Mouse (Mus musculus) gastrocnemius, adult 8-10 months (tissue): Measurements from ENCODE around the gene Agpat3. TPM values are rescaled to one million over a fixed set of nuclear protein-coding genes. Genes with fewer than 3 reads are reported as not detected.
"Not testable (repeated sequence)": the region's sequence is repeated elsewhere in the genome, so short reads cannot be mapped to it uniquely, and the experiment has no call there.

Source experiments
- DNase-seq, 2 experiments: peaks; one replicate each; pipeline ENCODE4 v3.0.0; 2022; ENCODE audit warnings: low spot score in 2 of 2
- total RNA-seq, 4 experiments: library from RNA; stranded (reverse); gene quantifications; 2 replicates each; pipeline ENCODE4 v1.2.4; 2022

Agpat3 gene
- total RNA-seq, 4 experiments from 2014 or later: 107 to 126 (median 122) TPM

DNA sequence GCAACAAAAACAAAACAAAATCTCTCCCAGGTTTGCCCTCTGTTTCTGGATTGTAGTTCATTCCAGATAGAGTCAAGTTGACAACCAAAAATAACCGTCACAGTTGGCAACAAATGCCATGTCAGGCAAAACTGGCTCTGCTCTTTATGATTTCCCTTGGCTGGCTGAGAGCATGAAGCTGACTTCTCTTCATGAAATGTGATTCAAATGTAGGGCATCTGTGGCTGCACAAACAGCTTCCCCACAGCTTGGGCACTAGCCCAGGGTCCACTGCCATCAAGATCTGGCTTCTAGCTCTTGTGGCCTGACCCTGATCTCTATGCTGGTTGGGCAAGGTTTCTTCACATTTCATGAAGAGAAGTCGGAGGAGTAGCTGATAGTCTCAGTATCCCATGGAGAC is 9.7 kb upstream of the Agpat3 start:
- DNase-seq: peak; percentile 28 to 65

DNA sequence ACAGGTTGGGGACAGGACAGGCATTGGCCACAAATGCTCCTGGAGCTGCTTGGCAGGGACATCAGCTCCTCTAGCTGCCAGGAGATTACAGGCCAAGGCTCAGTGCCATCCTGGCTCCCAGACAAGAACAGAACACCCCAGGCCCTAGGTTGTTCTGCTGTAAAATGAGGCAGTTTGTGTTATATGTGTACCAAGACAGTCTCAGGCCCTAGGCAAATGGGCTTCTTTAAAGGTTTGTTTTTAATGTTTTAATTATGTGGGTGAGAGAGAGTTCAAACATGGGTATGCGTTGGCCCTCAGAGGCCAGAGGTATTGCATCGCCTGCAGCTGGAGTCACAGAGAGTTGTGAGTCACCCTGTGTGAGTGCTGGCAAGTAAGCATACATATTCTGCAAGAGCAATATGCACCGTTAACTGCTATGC is 8.0 kb upstream of the Agpat3 start:
- DNase-seq: no peak

DNA sequence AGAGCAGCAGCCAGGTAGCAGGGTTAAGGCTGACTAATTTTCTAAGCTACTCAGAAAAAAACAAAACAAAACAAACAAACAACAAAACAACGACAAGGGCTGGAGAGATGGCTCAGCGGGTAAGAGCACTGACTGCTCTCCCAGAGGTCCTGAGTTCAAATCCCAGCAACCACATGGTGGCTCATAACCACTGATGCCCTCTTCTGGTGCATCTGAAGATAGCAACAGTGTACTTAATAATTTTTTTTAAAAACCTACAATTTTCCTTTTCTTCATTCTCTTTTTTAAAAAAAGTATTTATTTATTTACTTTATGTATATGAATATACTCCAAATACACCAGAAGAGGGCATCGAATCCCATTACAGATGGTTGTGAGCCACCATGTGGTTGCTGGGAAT is 6.7 kb upstream of the Agpat3 start:
- DNase-seq: not testable (repeated sequence)

DNA sequence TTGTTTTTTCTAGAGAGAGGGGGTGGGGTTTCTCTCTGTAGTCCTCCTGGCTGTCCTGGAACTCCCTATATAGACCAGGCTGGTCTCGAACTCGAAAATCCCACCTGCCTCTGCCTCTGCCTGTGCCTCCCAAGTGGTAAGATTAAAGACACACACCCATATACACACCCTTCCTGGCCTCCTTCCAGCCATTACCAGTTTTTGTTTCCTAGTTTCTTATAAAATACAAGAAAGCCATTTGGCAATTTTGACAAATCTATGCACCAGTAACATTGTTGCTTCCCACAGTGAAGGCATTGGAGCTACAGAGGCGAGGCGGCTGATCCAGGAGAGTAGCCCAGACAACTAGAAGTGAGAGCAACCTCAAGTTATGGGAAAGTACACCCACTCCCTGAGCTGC is 6.0 kb upstream of the Agpat3 start:
- no peak for DNase-seq

DNA sequence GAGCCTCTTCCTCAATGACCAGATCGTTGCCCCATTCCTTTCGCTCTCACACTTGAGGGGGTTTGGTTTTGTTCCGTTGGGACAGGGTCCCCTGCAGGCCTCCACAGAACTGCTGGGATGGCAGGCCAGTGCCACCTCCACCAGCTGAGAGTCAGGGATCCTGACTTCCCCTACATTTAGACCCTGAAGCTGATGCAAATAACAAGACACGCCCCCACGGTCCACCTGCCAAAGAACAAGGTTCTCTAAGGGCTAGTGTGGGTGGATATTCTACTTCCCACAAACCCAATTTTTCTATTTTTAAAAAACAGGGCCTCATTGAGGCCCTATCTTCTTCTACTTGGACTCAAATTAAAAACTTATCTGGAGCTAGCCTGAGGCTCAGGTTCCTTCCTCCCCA is 5.5 kb upstream of the Agpat3 start:
- DNase-seq: no peak

DNA sequence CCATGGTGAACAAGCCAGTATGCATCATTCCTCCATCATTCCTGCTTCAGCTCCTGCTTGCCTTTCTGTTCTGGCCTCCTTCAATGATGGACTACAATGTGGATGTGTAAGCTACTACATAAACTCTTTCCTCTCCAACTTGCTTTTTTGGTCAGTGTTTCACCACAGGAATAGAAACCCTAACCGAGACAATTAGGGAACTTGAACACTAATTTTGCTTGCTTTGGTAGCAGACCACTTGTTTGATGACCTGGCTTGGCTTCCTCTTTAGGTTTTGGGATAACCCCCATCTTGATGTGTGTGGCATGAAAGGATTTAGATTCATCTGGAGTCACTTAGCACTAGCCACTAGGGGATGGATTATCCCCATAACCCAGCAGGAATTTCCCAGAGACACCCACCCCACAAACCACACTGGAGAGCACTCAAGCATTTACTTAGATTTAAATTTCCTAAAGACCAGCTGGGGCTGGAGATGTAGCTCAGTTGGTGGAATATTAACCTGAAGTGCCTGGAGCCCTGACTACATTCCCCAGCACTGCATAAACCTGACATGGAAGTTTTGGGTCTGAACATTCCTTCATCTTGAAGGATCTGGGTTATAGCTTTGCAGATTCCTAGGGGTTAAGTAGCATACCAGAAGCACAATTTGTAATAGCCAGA is 3.8 kb upstream of the Agpat3 start:
- no peak for DNase-seq

DNA sequence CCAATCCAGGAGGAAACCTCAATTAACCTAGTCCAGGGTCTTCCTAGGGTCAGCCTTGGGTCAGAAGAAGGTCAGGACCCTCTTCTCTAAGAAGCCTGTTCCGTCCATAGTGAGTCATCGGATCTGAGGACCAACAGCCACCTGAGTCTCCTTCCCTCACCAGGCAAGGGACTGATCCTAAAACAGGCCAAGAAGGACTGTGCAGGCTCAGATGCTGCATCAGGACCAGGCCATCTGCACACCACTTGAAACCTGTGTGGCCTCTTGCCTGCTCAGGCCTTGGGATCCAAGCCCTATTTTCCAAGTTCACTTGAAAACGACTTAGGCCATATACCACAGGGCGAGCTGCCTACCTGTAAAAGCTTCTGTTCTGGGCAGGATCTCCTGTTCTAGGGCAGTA is 907 bp upstream of the Agpat3 start:
- no peak for DNase-seq

DNA sequence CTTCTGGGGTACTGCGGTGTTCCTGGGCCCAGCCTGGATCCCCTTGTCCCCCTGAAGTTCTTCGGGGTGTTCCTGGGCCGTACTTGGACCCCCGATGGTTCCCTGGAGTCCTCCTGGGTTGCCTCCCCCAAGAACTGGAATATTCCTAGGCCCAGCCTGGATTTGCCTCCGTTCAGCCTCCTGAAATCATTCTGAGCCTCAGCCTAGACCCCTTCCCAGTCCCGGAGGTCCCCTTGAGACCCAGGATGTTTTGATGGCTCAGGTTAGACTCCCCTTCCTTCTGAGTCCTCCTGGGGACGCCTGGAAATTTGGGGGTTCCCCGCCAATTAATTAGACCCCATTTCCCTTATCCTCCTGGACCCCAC is 359 bp upstream of the Agpat3 start:
- no peak for DNase-seq

DNA sequence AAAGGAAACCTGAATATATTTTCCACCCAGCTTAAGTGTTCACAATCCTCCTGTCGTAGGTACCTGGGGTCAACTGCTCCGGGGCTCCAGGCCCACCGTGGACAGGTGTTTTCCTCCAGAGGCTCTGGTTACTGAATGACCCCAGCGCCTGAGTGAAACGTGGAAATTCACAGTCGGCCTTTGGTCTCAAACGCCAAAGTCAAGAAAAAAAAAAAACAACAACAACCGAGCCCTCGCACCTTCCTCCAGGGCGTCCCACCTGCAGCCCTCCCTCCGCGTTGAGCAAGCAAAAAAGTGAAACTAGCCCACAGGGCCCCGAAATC is 764 bp downstream of the Agpat3 start:
- no peak for DNase-seq

DNA sequence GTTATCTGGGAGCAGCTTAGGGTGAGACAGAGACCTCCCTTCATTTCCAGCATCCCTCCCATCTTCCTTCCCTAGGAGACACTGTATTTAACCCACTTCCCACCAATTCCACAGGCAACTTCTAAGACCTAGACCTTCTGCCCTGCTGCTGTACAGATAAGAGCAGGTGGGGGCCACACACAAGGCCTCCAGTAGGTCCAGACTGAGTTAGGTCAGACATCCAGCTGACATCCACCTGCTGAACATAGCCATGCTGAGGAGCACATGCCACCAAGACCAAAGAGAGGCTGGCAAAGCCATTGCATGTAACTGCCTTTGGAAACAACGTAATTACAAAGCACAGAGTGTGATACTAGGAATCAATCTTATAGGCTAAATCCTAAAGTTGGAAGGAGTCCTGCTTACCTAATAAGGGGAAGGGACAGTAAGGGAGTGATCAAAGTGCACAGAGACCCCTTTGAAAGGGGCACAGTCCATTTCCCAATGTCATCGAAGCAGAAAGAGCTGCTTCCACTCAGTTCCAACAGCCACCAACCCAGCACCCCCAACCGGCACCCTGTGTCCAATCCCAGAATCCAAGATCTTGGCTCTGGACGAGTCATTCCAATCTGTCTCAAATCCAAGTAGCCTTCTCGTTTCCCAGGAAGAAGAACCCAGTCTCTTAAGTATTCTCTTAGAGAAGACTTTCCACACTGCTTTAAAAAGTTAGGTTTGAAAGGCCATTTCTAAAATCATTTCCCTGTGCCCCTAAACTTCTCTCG is 1.3 kb downstream of the Agpat3 start:
- no peak for DNase-seq

DNA sequence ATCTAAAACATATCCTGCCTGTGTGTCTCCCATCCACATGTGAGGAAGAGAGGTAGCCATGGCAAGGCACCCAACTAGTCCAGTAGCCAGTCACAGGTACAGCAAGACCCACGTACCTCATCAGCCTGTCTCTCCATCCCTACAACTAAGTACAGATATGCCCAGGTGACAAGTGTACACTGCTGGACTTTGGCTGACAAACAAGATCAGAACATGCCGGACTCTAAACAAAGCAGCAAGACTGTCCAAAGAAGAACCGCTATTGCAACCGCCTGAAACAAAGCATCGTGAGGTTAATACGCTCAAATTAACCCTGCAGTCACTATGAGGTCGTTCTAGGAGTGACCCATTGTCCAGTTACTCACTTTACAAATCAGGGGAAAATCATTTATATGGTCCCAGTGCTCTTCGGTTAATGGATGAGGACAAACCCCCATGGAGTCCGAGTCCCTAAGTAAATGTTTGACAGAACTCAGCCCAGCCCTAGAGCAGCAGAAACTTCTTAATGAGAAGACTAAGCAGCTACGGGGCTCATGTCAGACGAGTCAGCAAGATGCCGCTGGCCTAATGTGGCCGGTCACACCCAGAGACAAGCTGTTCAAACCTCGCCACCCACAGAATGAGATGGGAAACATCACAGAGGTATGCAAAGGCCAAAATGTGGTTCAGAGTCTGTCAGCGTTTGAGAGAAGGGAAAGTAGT is 2.7 kb downstream of the Agpat3 start:
- DNase-seq: no peak

DNA sequence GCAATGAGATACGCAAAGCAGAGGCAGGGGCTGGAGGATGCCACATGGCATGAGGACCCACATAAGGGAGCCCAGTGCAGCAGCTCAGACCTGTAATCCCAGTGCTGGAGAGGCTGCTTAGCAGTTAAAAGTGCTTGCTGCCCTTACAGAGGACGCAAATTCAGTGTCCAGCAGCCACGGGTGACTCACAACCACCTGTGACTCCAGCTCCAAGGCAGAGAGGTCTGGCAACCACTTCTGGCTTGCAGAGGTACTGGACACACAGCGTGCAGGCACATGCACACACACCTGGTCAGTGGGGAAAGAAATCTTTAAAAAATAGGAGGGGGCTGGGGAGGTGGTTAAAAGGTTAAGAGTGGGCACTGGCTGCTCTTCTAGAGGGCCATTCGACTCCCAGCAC is 4.1 kb downstream of the Agpat3 start:
- no peak for DNase-seq

DNA sequence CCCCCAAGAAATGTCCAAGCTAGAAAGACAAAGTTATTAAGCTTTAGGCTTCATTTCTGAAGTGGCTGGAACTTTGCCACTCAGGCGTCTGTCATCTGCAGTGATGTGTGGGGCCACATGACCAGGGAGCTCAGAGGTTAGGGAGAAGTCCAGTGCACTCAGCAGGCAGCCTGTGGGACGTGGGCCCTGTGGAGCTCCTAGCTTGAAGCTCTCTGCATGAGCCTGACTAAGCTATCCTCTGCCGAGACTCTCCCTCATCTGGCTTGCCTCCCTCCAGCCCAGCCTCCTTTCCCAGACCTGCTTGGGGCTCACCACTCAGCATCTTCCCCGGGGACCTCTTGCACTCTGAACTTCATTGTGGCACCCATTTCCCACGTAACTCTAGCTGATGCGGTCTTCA is 4.8 kb downstream of the Agpat3 start:
- DNase-seq: no peak

DNA sequence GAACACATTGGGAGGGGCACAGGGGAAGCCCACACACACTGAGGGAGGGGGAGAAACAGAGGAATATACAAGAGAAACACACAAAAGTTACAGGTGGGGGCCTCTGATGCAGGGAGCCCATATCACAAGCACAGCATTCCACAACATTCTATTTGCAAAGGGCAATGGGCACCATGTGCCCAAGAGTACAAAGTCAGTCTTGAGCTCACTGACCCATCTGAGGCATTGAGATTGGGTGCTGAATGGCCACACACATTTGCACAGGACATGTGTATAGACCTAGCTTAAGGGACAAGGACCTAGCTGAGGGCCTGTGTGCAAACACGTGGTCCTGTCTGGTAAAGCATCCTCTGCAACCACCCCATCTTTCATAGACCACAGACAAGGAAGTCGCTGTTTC is 6.8 kb downstream of the Agpat3 start:
- DNase-seq: no peak

DNA sequence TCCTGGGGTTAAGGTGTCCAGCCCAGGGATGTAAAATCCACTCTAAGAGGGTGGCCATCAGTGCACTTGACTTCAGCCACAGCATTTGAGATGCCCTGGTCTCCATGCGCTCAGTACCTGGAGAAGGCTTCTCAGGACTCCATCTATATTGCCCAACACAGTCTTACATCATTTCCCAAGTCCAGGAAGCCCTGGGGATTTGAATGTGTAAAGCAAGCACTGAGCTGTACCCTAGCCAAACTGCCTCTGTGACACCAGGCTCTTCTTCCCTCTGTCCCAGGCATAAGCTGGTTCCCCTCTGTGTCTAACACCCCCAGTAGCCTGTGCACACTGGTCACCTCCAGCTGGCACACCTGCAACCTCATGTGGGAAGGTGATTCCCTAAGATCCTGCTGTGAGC is 10.2 kb downstream of the Agpat3 start:
- DNase-seq: no peak

DNA sequence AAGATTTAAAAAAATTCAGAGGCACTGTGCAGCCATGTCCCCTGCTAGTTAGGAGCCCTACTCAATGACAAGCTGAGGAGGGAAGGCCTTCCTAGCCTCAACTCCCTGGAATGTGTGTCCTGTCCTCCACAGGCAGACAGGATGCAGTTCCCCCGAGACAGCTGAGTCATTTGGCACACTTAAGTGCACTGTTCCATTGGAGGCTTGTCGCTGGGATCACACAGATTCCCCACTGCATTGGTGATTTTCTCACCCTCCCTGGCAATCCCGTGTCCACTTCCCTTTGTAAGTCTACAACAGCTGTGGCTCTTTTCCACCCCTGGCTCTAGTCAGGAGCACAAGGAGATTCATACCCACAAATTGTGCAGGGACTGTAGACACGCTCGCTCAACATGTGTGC is 14.1 kb downstream of the Agpat3 start:
- DNase-seq: peak; percentile 33 to 47

DNA sequence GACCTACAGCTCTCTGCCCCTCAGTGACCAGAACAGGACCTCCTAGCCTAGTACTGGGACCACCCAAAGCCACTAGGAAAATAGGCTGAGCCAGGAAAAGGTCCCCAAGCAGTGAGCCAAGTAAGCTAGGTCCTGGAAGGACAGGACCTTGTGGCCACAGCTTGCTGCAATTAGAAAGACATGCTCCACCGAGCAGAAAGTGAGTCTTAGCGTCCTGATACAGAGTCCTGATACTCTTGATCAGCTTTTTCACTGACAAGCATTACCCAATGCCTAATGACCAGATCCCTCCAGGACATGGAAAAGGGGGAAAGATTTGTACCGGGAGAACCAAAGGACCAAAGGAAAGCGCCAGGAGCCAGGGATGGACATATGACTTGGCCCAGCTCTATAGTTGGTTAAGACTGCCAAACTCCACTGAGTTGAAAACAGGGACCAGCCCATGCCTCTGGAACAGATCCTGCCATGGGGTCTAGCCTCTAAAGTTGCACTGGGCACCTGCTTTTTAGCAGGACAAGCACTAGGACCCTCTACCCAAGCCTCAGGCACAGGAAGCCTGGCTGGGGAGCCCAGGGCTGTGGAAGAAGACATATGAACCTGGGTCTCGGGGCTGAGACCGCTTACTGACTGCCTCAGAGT is 17.2 kb downstream of the Agpat3 start:
- DNase-seq: no peak

DNA sequence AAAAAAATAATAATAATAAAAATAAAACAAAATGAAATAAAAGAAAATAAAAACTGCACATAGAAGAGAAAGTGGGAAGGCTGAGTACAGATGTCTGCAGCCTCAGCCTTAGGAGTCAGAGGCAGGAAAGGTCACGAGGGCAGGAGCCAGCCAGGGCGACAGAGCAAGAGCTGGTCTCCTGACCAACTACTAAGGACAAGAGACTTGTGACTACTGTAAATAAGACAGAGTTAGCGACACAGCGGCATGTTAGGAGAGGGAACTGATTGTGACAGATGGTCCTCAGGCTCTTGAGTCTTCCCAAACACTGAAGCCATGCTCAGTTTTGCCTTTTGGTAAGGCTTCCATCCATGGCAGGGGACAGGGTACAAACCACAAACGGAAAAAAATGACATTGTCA is 20.7 kb downstream of the Agpat3 start:
- DNase-seq: no peak

DNA sequence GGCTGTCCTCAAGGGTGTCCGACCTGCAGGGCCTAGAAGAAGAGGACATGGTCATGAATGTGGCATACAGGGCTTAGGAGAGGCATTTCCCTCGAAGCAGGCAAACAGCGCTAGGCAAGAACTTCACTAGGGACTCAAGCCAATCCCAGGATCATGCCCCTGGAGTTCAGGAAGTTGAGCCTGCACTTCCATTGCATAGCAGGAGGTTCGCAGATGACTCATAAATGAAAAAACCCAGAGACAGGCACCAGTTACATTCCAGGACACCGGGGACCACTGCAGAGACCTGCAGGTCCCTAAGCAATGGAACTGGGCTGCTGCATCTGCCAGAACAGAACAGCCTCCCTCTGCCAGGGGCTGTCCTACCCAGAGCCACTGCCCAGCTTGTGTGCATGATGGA is 23.0 kb downstream of the Agpat3 start:
- DNase-seq: no peak

DNA sequence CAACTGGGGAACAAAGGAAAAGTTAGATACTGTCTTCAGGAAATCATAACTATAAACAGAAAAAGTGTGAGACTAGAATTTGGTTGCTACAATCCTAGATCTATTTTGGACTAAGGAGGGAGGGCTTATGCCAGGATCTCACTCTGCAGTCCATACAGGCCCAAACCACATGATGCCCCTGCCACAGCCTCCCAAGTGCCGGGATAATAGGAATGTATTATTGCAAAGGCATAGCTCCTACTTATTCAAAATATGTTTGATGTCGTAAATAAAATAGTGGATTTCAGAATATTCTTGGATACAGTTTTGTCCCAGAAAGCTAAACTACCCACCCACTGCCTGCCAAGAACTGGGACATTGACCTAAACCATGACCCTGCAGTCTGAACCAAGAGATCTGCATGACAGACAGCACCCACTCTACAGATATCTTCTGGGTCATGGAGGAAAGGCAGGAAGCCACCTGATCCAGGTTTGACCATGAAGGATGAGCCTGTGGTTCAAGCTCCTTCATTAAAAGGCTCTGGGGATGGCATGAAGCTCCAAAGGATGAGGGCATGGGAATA is 24.2 kb downstream of the Agpat3 start:
- no peak for DNase-seq

DNA sequence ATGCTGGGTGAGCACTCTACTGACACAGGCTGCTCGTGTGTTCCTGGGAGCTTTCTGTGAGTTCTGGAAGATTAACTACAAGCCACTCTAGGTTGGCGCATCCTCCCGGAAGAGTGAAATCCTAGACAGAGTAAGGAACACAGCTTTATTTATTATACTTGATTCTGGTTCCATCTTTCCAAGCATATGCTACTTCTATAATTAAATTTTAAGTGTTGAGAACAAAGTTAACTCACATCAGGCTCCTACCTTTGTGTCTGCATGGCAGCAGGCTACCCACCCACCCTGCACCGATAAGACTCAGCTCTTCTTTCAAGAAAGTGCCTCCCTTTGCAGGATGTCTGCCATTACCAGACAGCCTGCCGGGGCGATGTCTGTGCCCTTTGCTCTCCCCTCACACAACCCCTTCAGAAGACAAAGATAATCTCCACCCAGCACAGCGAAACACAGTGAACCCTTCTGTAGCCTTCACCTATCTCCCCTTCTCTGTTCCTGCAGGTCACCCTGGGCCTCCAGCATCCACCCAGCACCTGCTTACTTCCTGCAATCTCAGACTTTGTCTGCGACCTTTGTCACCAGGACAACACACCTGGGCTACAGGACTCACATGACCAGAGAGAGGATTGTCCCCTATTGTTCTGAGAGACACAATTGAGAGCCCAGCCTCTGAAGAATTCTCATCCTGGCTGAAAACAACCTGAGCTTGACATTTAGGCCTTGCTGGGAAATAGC is 26.2 kb downstream of the Agpat3 start:
- DNase-seq: no peak
